Mouse (Mus musculus) kidney, embryonic 14.5 days (tissue): ENCODE data around the gene Prn. TPM values are rescaled to one million over a fixed set of nuclear protein-coding genes. Genes with fewer than 3 reads are reported as not detected.

Experiments
- ATAC-seq: fragments of 200-750 bp; cut with Nextera tagmentation; 2 replicates; pipeline ENCODE4 v1.8.0; 2017; ENCODE audit warnings: moderate number of reproducible peaks, mild to moderate bottlenecking, moderate TSS enrichment, moderate library complexity; ENCODE audit not compliant: low FRiP score, low TSS enrichment
- H3K27ac ChIP-seq: fragments of 300-500 bp; sonication (generic); 2 replicates; pipeline ENCODE4 v1.5.1; 2014; ENCODE audit warnings: low read depth, mild to moderate bottlenecking, low read length, moderate library complexity, mixed read lengths
- H3K27me3 ChIP-seq: fragments of 300-500 bp; sonication (generic); 2 replicates; pipeline ENCODE4 v1.6.1; 2014; ENCODE audit warnings: mild to moderate bottlenecking, low read length; ENCODE audit not compliant: control insufficient read depth, insufficient read depth
- H3K36me3 ChIP-seq: fragments of 300-500 bp; sonication (generic); 2 replicates; pipeline ENCODE4 v1.6.1; 2014; ENCODE audit warnings: low read length, mixed read lengths; ENCODE audit not compliant: control insufficient read depth, insufficient read depth
- H3K4me1 ChIP-seq: fragments of 300-500 bp; sonication (generic); 2 replicates; pipeline ENCODE4 v1.6.1; 2014; ENCODE audit warnings: low read length, mixed read lengths; ENCODE audit not compliant: control insufficient read depth, insufficient read depth
- H3K4me2 ChIP-seq: fragments of 300-500 bp; sonication (generic); replicated peaks from 2 replicates; pipeline ENCODE4 v1.6.1; 2014; ENCODE audit warnings: low read depth, mild to moderate bottlenecking, low read length
- H3K4me3 ChIP-seq: fragments of 300-500 bp; sonication (generic); 2 replicates; pipeline ENCODE4 v1.5.1; 2014; ENCODE audit warnings: mild to moderate bottlenecking, low read length
- H3K9ac ChIP-seq: fragments of 300-500 bp; sonication (generic); 2 replicates; pipeline ENCODE4 v1.6.1; 2014; ENCODE audit warnings: low read depth, mild to moderate bottlenecking, low read length, moderate library complexity
- H3K9me3 ChIP-seq: fragments of 300-500 bp; sonication (generic); 2 replicates; pipeline ENCODE4 v1.6.1; 2016; ENCODE audit warnings: low read length; ENCODE audit not compliant: control insufficient read depth
- WGBS: fragments of 180-500 bp; shearing (Covaris S2); extraction: QIAGEN DNeasy Blood & Tissue Kit; methylation state at CpG from one replicate; pipeline ENCODE4 v1.1.7; 2014; 5-methylcytosine and 5-hydroxymethylcytosine counted together
- polyA plus RNA-seq: library from polyadenylated mRNA; unstranded; fragments of >200 nt; fragmentation: Nextera tagmentation; extraction: Ambion mirVana; gene quantifications from 2 replicates; pipeline ENCODE4 v1.2.1, GENCODE M21; 2014

The Prn gene
- polyA plus RNA-seq, 1 experiment from 2014 or later: not detected

DNA sequence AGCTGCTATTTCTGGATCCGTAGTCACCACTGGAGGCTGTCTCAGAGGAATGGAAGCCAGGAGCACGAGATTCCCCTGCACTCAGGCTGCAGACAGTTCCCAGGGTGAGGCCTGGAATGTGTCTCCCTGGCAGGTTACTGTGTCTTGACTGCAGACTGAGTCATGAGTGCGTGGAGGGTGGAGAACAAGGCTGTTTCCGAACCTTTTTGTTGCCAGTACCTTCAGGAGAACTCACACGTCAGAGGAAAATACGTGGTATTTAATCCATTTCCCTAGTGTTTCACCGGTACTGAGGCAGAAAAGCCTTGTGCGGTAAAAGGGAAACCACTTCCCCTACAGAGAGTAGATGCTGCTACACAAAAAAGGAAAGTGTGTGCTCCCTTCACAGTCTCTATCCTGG, 6.9 kb upstream of the Prn start:
- H3K4me2 ChIP-seq: no peak overlapping the region
- H3K36me3 ChIP-seq: no peaks in the 10 kb centered on the region
- H3K4me1 ChIP-seq: no peaks in the 10 kb centered on the region
- no peak overlapping the region for H3K4me3 ChIP-seq
- H3K27ac ChIP-seq: no peak overlapping the region
- no peaks in the 10 kb centered on the region for H3K27me3 ChIP-seq
- WGBS: 57% methylated on average over 8 of the region's 8 CpGs
- no peak overlapping the region for H3K9ac ChIP-seq
- no peaks in the 10 kb centered on the region for H3K9me3 ChIP-seq
- no peak for ATAC-seq

DNA sequence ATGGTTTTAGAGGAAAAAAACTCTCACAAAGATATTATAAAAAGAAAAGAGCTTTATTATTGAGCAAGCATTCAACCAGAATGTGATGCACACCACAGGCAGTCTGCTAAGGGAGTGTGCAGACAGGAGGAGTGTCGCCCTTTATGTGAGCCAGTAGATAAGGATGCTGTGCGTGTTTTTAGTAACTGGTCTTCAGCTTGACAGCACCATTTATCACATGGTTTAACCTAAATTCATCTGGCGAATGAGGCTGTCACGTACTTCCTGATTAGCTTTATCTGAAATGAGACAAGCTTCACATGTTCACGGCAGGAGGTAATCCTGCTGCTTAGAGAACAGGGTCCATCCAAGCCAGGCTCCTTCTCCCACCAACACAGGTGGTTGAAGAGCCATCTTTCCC, 4.7 kb upstream of the Prn start:
- 57% methylated on average over 5 of the region's 5 CpGs for WGBS
- Histone ChIP-seq H3K4me2 (no peak overlapping the region), H3K36me3 (no peaks in the 10 kb centered on the region), H3K27me3 (no peaks in the 10 kb centered on the region), H3K9me3 (no peaks in the 10 kb centered on the region), H3K9ac (no peak overlapping the region), H3K27ac (no peak overlapping the region), H3K4me1 (no peaks in the 10 kb centered on the region), H3K4me3 (no peak overlapping the region)
- no peak for ATAC-seq

DNA sequence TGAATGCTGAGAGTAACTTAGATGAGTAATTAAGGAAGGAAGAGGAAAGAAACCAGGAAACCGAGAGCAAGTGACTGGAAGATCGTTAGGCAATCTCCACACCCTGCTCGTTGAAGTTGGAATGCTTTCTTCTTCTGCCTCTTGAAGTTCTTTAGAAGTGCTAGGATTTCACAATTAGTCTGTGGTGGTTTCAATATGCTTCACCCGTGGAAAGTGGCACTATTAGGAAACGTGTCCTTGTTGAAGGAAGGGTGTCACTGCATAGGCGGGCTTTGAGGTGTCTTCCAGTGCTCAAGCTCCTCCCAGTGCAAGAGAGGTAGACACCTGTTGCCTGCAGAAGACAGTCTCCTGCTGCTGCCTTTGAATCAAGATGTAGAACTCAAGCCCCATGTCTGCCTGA, 4.0 kb upstream of the Prn start:
- Histone ChIP-seq H3K9me3 (no peaks in the 10 kb centered on the region), H3K27me3 (no peaks in the 10 kb centered on the region), H3K36me3 (no peaks in the 10 kb centered on the region), H3K27ac (no peak overlapping the region), H3K4me2 (no peak overlapping the region), H3K4me1 (no peaks in the 10 kb centered on the region), H3K4me3 (no peak overlapping the region), H3K9ac (no peak overlapping the region)
- WGBS: 50% methylated on average over 6 of the region's 6 CpGs
- no peak for ATAC-seq

DNA sequence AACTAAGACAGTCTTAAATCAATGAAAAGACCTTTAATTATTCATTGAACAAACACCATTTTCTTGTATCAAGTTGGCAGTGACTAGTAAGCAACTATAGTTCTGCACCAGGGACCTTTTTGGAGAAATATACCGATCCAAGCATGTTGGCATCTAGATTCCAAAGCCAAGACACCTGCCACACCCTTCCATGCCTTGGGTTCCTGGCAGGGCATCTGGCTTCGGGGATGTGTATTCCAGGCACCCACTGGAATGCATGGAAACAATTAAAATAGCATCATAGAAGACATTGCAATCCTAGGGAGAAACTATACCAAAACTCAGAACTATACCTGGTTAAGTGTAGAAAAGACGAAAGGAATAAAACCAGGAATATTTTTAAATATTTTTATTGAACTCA, 3.5 kb upstream of the Prn start:
- 96% methylated on average over 3 of the region's 3 CpGs for WGBS
- Histone ChIP-seq H3K27ac (no peak overlapping the region), H3K27me3 (no peaks in the 10 kb centered on the region), H3K9me3 (no peaks in the 10 kb centered on the region), H3K36me3 (no peaks in the 10 kb centered on the region), H3K4me2 (no peak overlapping the region), H3K4me3 (no peak overlapping the region), H3K4me1 (no peaks in the 10 kb centered on the region), H3K9ac (no peak overlapping the region)
- no peak for ATAC-seq

DNA sequence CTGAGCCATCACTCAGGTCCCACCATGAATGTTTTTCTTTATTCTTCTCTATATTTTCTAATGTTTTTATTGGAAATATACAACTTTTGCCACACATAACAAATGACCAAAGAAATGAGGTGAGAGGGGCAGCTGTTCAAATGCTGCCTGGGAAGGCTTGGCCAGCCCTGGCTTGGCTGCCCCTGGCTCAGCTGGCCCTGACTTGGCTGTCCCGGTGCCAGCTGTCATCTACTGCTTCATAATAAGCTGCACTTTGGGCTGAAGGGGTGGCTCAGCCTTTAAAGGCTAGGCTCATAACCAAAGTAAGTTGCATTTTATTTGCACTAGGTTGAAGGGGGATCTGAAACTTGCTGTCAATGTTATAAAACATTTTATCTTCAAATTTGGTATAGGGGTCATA, 2.9 kb upstream of the Prn start:
- Histone ChIP-seq H3K4me3 (no peak overlapping the region), H3K27ac (no peak overlapping the region), H3K4me1 (no peaks in the 10 kb centered on the region), H3K9ac (no peak overlapping the region), H3K27me3 (no peaks in the 10 kb centered on the region), H3K9me3 (no peaks in the 10 kb centered on the region), H3K4me2 (no peak overlapping the region), H3K36me3 (no peaks in the 10 kb centered on the region)
- 90% methylated on average over 1 of the region's 1 CpGs for WGBS
- ATAC-seq: no peak

DNA sequence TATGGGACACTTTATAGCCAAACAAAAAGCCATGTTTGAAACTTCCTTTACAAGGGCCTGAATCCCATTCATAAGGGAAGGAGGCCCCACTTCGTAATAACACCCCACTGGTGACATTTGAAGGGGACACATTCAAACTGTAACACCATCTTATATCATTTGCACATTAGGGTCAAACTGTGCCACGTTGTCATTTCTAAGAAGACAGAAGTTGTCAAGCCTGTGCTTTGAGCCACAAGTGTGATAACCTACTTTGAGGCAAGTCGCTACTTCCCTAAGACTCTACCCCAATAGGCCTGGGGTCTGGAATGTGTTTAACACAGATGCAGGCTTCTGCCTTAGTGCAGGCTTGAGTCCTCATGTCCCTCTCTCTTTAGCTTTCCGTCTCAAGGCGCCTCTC, 2.4 kb upstream of the Prn start:
- no peaks in the 10 kb centered on the region for H3K9me3 ChIP-seq
- no peak overlapping the region for H3K4me2 ChIP-seq
- ATAC-seq: no peak
- no peak overlapping the region for H3K4me3 ChIP-seq
- H3K27me3 ChIP-seq: no peaks in the 10 kb centered on the region
- no peak overlapping the region for H3K9ac ChIP-seq
- WGBS: 84% methylated on average over 5 of the region's 5 CpGs
- no peaks in the 10 kb centered on the region for H3K36me3 ChIP-seq
- H3K27ac ChIP-seq: no peak overlapping the region
- H3K4me1 ChIP-seq: no peaks in the 10 kb centered on the region

DNA sequence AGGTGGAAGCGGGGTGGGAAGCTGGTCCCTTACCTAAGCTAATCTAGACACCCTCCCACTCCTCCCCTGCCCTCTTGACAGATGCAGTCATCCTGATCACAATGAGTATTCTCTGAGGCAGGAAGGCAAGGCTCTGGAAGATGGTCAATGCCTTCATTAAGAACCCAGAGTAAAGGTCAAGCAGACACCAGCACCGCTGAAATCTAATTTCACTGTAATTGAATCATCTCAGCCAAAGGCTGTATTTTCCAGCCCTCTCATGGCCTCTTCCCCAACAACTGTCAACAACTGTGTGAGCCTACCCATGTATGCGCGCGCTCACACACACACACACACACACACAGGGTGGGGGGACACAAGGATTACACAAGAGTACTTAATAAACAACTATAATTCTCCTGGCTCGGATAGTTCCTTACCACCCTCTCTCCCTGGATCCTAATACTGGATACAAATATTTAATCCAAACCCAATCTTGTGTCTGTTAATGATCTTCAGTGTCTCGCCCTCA, 1.4 kb upstream of the Prn start:
- Histone ChIP-seq H3K9me3 (no peaks in the 10 kb centered on the region), H3K36me3 (no peaks in the 10 kb centered on the region), H3K27me3 (no peaks in the 10 kb centered on the region), H3K9ac (no peak overlapping the region), H3K4me2 (no peak overlapping the region), H3K4me3 (no peak overlapping the region), H3K27ac (no peak overlapping the region), H3K4me1 (no peaks in the 10 kb centered on the region)
- peak; percentile 54 for ATAC-seq
- 70% methylated on average over 7 of the region's 7 CpGs for whole genome bisulfite sequencing

DNA sequence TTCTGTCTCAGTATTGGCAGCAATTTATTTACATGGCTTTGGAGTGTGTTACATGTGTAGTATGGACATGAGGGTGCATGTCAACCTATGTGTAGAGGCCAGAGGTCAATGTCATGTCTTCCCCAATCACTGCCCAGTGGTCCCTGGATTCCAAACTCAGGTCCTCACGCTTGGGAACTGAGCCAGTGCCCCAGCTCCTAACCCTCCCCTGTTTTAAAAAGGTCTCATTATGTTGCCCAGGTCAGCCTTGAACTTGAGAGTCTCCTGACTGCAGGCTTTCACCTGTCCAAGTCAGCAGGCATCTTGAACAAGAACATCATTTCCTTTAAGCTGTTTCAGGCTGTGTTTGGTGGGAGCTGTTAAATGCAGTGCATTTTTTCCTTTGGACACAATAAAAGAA, 851 bp upstream of the Prn start:
- no peak overlapping the region for H3K9ac ChIP-seq
- no peaks in the 10 kb centered on the region for H3K27me3 ChIP-seq
- ATAC-seq: no peak
- no peaks in the 10 kb centered on the region for H3K4me1 ChIP-seq
- WGBS: 59% methylated on average over 1 of the region's 1 CpGs
- H3K4me3 ChIP-seq: no peak overlapping the region
- no peak overlapping the region for H3K4me2 ChIP-seq
- no peaks in the 10 kb centered on the region for H3K9me3 ChIP-seq
- no peaks in the 10 kb centered on the region for H3K36me3 ChIP-seq
- no peak overlapping the region for H3K27ac ChIP-seq

DNA sequence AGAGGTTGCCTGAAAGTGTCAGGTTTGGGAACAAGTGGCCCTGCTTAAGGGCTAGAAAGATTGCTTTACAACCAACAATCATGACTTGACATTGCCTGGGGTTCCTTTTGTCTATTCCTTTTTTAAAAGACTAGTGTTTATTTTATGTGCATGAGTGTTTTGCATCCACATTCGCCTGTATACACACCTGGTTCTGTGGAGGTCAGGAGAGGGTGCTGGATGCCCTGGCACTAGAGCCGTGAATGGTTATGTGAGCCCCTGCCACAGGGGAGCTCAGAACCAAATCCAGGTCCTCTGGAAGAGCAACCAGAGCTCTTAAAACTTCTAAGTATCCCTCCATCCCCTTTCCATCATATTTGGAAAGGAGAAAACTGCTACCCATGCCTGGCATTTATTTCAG, 1.1 kb downstream of the Prn start:
- Histone ChIP-seq H3K4me3 (peak overlapping the region; percentile 64; the same call in 1 of the 2 replicates), H3K27me3 (no peaks in the 10 kb centered on the region), H3K4me1 (no peaks in the 10 kb centered on the region), H3K27ac (no peak overlapping the region), H3K9ac (no peak overlapping the region), H3K9me3 (no peaks in the 10 kb centered on the region), H3K4me2 (peak overlapping the region; percentile 76), H3K36me3 (no peaks in the 10 kb centered on the region)
- 51% methylated on average over 2 of the region's 2 CpGs for WGBS
- ATAC-seq: no peak

DNA sequence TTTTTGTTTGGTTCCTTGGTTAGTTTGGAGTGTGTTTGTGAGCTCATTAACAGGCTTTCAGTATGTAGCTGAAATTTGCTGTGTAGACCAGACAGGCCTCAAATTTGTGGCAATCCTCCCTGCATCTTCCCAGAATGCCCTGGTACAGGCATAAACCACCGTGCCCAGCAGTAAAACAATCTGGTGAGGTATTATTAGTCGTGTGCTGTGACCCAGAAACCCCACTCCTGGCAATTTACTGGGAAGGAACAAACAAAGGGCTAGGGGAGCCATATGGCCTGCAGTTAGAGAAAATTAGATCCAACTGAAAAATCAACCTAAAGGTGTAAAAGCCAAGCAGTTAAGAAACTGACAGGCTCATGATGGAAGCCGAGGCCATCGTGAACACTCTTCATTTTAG, 1.6 kb downstream of the Prn start:
- ATAC-seq: no peak
- Histone ChIP-seq H3K4me2 (peak overlapping the region; percentile 76; the same call in 1 of the 2 replicates), H3K27ac (no peak overlapping the region), H3K27me3 (no peaks in the 10 kb centered on the region), H3K4me3 (no peak overlapping the region), H3K4me1 (no peaks in the 10 kb centered on the region), H3K9me3 (no peaks in the 10 kb centered on the region), H3K36me3 (no peaks in the 10 kb centered on the region), H3K9ac (no peak overlapping the region)
- 20% methylated on average over 4 of the region's 4 CpGs for WGBS
